In the genomic region with DNA sequence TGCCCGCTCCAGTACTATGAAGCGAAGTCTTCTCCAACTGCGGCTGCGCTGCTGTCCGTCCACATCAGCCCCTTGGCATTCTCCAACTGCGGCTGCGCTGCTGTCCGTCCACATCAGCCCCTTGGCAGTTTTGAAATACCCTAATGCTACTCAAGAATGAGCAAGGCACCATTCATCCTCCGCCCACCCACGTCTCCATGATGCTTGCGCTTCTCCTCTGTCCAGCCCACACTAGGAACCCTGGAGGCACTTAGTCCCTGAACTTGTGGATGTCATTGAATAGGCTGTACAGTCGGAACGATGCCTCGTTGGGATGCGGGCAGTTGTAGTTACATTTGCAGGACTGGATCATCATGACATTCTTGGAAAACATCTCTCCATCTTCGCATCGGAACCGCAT, we compare ENCODE assay signal across 8 mouse cellular contexts. TPM values are rescaled to one million over a fixed set of nuclear protein-coding genes. Genes with fewer than 3 reads are reported as not detected.
DNase-seq lines count a peak whose midpoint lies in the region; ATAC-seq and TF ChIP-seq lines count a peak whose summit lies in the region.
"Had no signal": no experiment of that assay in that cellular context is flagged by ENCODE, and none has a peak within 500 bp of the region (broad histone marks: within the 10 kb centered on the region; RNA-seq: fewer than 3 reads in every experiment).

No protein-coding gene starts in this region.

- H3K27ac ChIP-seq in kidney, embryonic 15.5 days = no peak overlapping the region
- H3K27ac ChIP-seq in embryonic facial prominence, embryonic 14.5 days (replicated peaks; ENCODE audit: low read depth, low read length) = no peak overlapping the region
- H3K27ac ChIP-seq in limb, embryonic 15.5 days = no peak overlapping the region

- CTCF ChIA-PET in Patski (lab: Charles Lee) = interaction anchor here (1.1 to 2.7 kb wide), 5 partner anchors 9 to 84 kb away, joined by 3 to 13 read pairs (median 7); no protein-coding TSS in a partner anchor

- no peak for TF ChIP-seq CTCF in Patski (IDR thresholded peaks at IDR 0.05)

- H3K4me3 ChIP-seq in kidney, embryonic 15.5 days (replicated peaks) = peak overlapping the region; percentile 55; the same call in 1 of the 2 replicates
- peak overlapping the region; percentile 67; the same call in 1 of the 2 replicates for H3K4me3 ChIP-seq in embryonic facial prominence, embryonic 14.5 days (ENCODE audit: low read depth, low read length)
- peak overlapping the region; percentile 62 for H3K4me3 ChIP-seq in limb, embryonic 15.5 days
- H3K4me3 ChIP-seq: erythroblast, embryonic 14.5 days had no signal

- in situ Hi-C loops in Patski (cut with MboI; ENCODE audit: low pct_unique_long_range_greater_than_20kb) = loop anchor here (5.0 kb wide), 1 partner anchor 55 kb away; no protein-coding TSS in a partner anchor

- H3K4me1 ChIP-seq in kidney, embryonic 15.5 days = peaks cover 59% of the 10 kb centered on the region
- H3K4me1 ChIP-seq in embryonic facial prominence, embryonic 14.5 days (ENCODE audit: control insufficient read depth, insufficient read depth, low read length) = peaks cover 27% of the 10 kb centered on the region
- H3K4me1 ChIP-seq in limb, embryonic 15.5 days = peaks cover 50% of the 10 kb centered on the region

- ATAC-seq in kidney, embryonic 15.5 days (replicated peaks; ENCODE audit: low FRiP score) = no peak
- peak; percentile 0 for ATAC-seq in Patski
- no peak for ATAC-seq in embryonic facial prominence, embryonic 14.5 days (ENCODE audit: low read depth)
- no peak for ATAC-seq in limb, embryonic 15.5 days (ENCODE audit: insufficient number of reproducible peaks, low FRiP score, low TSS enrichment, low read depth)

- POLR2A ChIA-PET in Patski (lab: Charles Lee) = interaction anchor here (1.1 to 4.8 kb wide), 4 partner anchors 12 to 62 kb away, joined by 3 to 29 read pairs (median 12); no protein-coding TSS in a partner anchor

- intact Hi-C loops in gastrocnemius, postnatal 36 days (cut with DNase I) = loop anchor here (5.0 to 10.0 kb wide), 2 partner anchors 80 to 257 kb away; no protein-coding TSS in a partner anchor

- no peaks in the 10 kb centered on the region for H3K9me3 ChIP-seq in kidney, embryonic 15.5 days (replicated peaks)
- H3K9me3 ChIP-seq in embryonic facial prominence, embryonic 14.5 days (ENCODE audit: control insufficient read depth, low read length) = no peaks in the 10 kb centered on the region
- H3K9me3 ChIP-seq in limb, embryonic 15.5 days = no peaks in the 10 kb centered on the region

- no peaks in the 10 kb centered on the region for H3K27me3 ChIP-seq in kidney, embryonic 15.5 days
- no peaks in the 10 kb centered on the region for H3K27me3 ChIP-seq in Patski
- no peaks in the 10 kb centered on the region for H3K27me3 ChIP-seq in embryonic facial prominence, embryonic 14.5 days (replicated peaks; ENCODE audit: control insufficient read depth, insufficient read depth, low read length)
- no peaks in the 10 kb centered on the region for H3K27me3 ChIP-seq in limb, embryonic 15.5 days

- H3K36me3 ChIP-seq in kidney, embryonic 15.5 days = peaks cover 15% of the 10 kb centered on the region
- peaks cover 16% of the 10 kb centered on the region for H3K36me3 ChIP-seq in embryonic facial prominence, embryonic 14.5 days (ENCODE audit: control insufficient read depth, insufficient read depth, low read length)
- peaks cover 10% of the 10 kb centered on the region for H3K36me3 ChIP-seq in limb, embryonic 15.5 days

- no peak for DNase-seq in kidney, adult 11 months
- DNase-seq in Patski (ENCODE audit: low read depth, low spot score) = peak; percentile 61
- no peak for DNase-seq in embryonic facial prominence, embryonic 14.5 days (ENCODE audit: low spot score)
- DNase-seq in urinary bladder, postnatal 36 days (ENCODE audit: low spot score in 2 of 2) = no peak
- no peak for DNase-seq in gastrocnemius, postnatal 36 days

- H3K4me2 ChIP-seq in kidney, embryonic 15.5 days = peak overlapping the region; percentile 94
- H3K4me2 ChIP-seq in embryonic facial prominence, embryonic 14.5 days (ENCODE audit: low read depth, low read length) = peak overlapping the region; percentile 84
- peak overlapping the region; percentile 85 for H3K4me2 ChIP-seq in limb, embryonic 15.5 days

- no peak overlapping the region for H3K9ac ChIP-seq in kidney, embryonic 15.5 days
- no peak overlapping the region for H3K9ac ChIP-seq in embryonic facial prominence, embryonic 14.5 days (ENCODE audit: low read depth, low read length)
- H3K9ac ChIP-seq in limb, embryonic 15.5 days = no peak overlapping the region

- WGBS in kidney, embryonic 15.5 days = 92% methylated on average over 18 of the region's 18 CpGs
- WGBS in embryonic facial prominence, embryonic 14.5 days = 90% methylated on average over 18 of the region's 18 CpGs
- 90% methylated on average over 18 of the region's 18 CpGs for WGBS in limb, embryonic 15.5 days

RNA-seq across cellular contexts. Expression of a gene that starts 2.4 kb away (rescaled TPM):
- 67.7 and 68.6 TPM in 2 replicates for polyA plus RNA-seq in kidney, embryonic 15.5 days (2015; fragmentation: Nextera tagmentation; extraction: Ambion mirVana)
- polyA plus RNA-seq in Patski (2021) = 1,216 TPM
- 42.6 and 50.5 TPM in 2 replicates for polyA plus RNA-seq in embryonic facial prominence, embryonic 14.5 days (2014; fragmentation: Nextera tagmentation; extraction: Ambion mirVana)
- 92.0 and 104 TPM in 2 replicates for polyA plus RNA-seq in limb, embryonic 15.5 days (2015; fragmentation: Nextera tagmentation; extraction: Ambion mirVana)
- total RNA-seq in gastrocnemius, postnatal 36 days (2021) = 10 to 100 TPM; 18.1 to 23.3 TPM

Comparison
In these comparisons a context has a peak if more than half of its experiments do, and no peak if none do; other contexts are left out.
1. RNA of a gene that starts 2.4 kb away (polyA plus RNA-seq): 1,216 TPM in Patski (single experiment); 92.0 to 104 TPM in limb, embryonic 15.5 days, 67.7 to 68.6 TPM in kidney, embryonic 15.5 days and 42.6 to 50.5 TPM in embryonic facial prominence, embryonic 14.5 days; every median in the first group is over 10 times any median in the second.
2. Peak in every context shown above with its lines, with median percentiles within 50 percentile points of each other: H3K4me2 ChIP-seq and H3K4me3 ChIP-seq.